Comparison of ENCODE assay signal across 7 mouse cellular contexts in genomic region chr13:41605099-41606010, GRCm38 (mm10). TPM values are rescaled to one million over a fixed set of nuclear protein-coding genes. Genes with fewer than 3 reads are reported as not detected.
A peak's percentile ranks its signal among the peaks of the same experiment; 100 is the strongest.
DNase-seq lines count a peak whose midpoint lies in the region; ATAC-seq and TF ChIP-seq lines count a peak whose summit lies in the region.

Gene Tmem170b (plus strand): TSS chr13:41605907.

- intact Hi-C loops in left cerebral cortex, postnatal 4 days (cut with DNase I), result no loop called here

- 1% methylated on average over 87 of the region's 87 CpGs for WGBS in embryonic facial prominence, embryonic 10.5 days
- under 1% methylated on average over 59 of the region's 87 CpGs for WGBS in intestine, postnatal 0 days
- WGBS in midbrain, embryonic 12.5 days, result 1% methylated on average over 54 of the region's 87 CpGs
- WGBS in small intestine, adult 2 months, result under 1% methylated on average over 67 of the region's 87 CpGs

- H3K4me2 ChIP-seq in intestine, postnatal 0 days (replicated peaks; ENCODE audit: low read depth), result peak within 1 kb of the TSS; percentile 87
- H3K4me2 ChIP-seq in midbrain, embryonic 12.5 days (replicated peaks), result peak within 1 kb of the TSS; percentile 66

- no peak for TF ChIP-seq CTCF in intestine, postnatal 0 days (IDR thresholded peaks at IDR 0.05; ENCODE audit: low read depth)
- TF ChIP-seq CTCF in small intestine, adult 2 months (IDR thresholded peaks at IDR 0.05; ENCODE audit: extremely low read depth, insufficient read length, insufficient replicate concordance, low read depth, low read length), result no peak

- peak; percentile 63 for TF ChIP-seq POLR2A in small intestine, adult 2 months (IDR thresholded peaks at IDR 0.05; ENCODE audit: low read depth, low read length)

- H3K27ac ChIP-seq in embryonic facial prominence, embryonic 10.5 days (replicated peaks), result peak within 1 kb of the TSS; percentile 94
- H3K27ac ChIP-seq in intestine, postnatal 0 days (ENCODE audit: low read depth, low read length), result peak within 1 kb of the TSS; percentile 99
- H3K27ac ChIP-seq in midbrain, embryonic 12.5 days (replicated peaks), result peak within 1 kb of the TSS; percentile 91
- peak within 1 kb of the TSS; percentile 91 for H3K27ac ChIP-seq in small intestine, adult 2 months (ENCODE audit: insufficient read depth, low read depth, low read length)

- DNase-seq in adrenal gland, postnatal 10 days, result peak; percentile 97
- peak; percentile 100 for DNase-seq in embryonic facial prominence, embryonic 10.5 days (ENCODE audit: low spot score)
- peak; percentile 77 for DNase-seq in gonadal fat pad, adult 2 months (ENCODE audit: low read depth)
- DNase-seq in left cerebral cortex, postnatal 4 days, result peak; percentile 97

- H3K9ac ChIP-seq in intestine, postnatal 0 days (ENCODE audit: low read depth, low read length), result peak within 1 kb of the TSS; percentile 96
- peak within 1 kb of the TSS; percentile 96 for H3K9ac ChIP-seq in midbrain, embryonic 12.5 days (replicated peaks)

- H3K4me1 ChIP-seq in embryonic facial prominence, embryonic 10.5 days, result peaks cover 20% of the 10 kb centered on the region
- 0 out of 2 replicates have a peak, but pooled peaks cover 3% of the 10 kb centered on the region for H3K4me1 ChIP-seq in intestine, postnatal 0 days (replicated peaks; ENCODE audit: control insufficient read depth, insufficient read depth, low read length)
- H3K4me1 ChIP-seq in midbrain, embryonic 12.5 days, result peaks cover 21% of the 10 kb centered on the region
- H3K4me1 ChIP-seq in small intestine, adult 2 months (ENCODE audit: control insufficient read depth, insufficient read depth, insufficient read length, low read length), result no peaks in the 10 kb centered on the region

- peak within 1 kb of the TSS; percentile 95 for H3K4me3 ChIP-seq in embryonic facial prominence, embryonic 10.5 days
- H3K4me3 ChIP-seq in intestine, postnatal 0 days (ENCODE audit: low read depth, low read length), result peak within 1 kb of the TSS; percentile 92
- H3K4me3 ChIP-seq in midbrain, embryonic 12.5 days, result peak within 1 kb of the TSS; percentile 98
- peak within 1 kb of the TSS; percentile 99 for H3K4me3 ChIP-seq in small intestine, adult 2 months (ENCODE audit: low read depth, low read length)

- peak; percentile 95 for ATAC-seq in intestine, postnatal 0 days
- ATAC-seq in midbrain, embryonic 12.5 days (ENCODE audit: low FRiP score, low read depth), result peak; percentile 98

- no peaks in the 10 kb centered on the region for H3K27me3 ChIP-seq in embryonic facial prominence, embryonic 10.5 days (replicated peaks; ENCODE audit: low read depth, poor library complexity, severe bottlenecking)
- H3K27me3 ChIP-seq in intestine, postnatal 0 days (replicated peaks; ENCODE audit: control insufficient read depth, insufficient read depth, low read length), result no peaks in the 10 kb centered on the region
- H3K27me3 ChIP-seq in midbrain, embryonic 12.5 days, result no peaks in the 10 kb centered on the region
- H3K27me3 ChIP-seq in small intestine, adult 2 months (ENCODE audit: control insufficient read depth, insufficient read depth, low read length), result no peaks in the 10 kb centered on the region

- no peaks in the 10 kb centered on the region for H3K9me3 ChIP-seq in embryonic facial prominence, embryonic 10.5 days
- H3K9me3 ChIP-seq in intestine, postnatal 0 days (ENCODE audit: control insufficient read depth), result no peaks in the 10 kb centered on the region
- no peaks in the 10 kb centered on the region for H3K9me3 ChIP-seq in midbrain, embryonic 12.5 days

- no peaks in the 10 kb centered on the region for H3K36me3 ChIP-seq in embryonic facial prominence, embryonic 10.5 days (replicated peaks)
- H3K36me3 ChIP-seq in intestine, postnatal 0 days (ENCODE audit: control insufficient read depth, insufficient read depth), result no peaks in the 10 kb centered on the region
- no peaks in the 10 kb centered on the region for H3K36me3 ChIP-seq in midbrain, embryonic 12.5 days
- no peaks in the 10 kb centered on the region for H3K36me3 ChIP-seq in small intestine, adult 2 months (ENCODE audit: control insufficient read depth, insufficient read depth, low read length)

RNA-seq across cellular contexts. Expression of gene Tmem170b, which starts in this region (rescaled TPM):
- total RNA-seq in adrenal gland, postnatal 10 days (2021), result 10 to 100 TPM; 23.6 TPM
- polyA plus RNA-seq in embryonic facial prominence, embryonic 10.5 days (2016; fragmentation: Nextera tagmentation; extraction: Ambion mirVana), result 9.9 and 10.2 TPM in 2 replicates
- 3.8 and 6.5 TPM in 2 replicates for polyA plus RNA-seq in gonadal fat pad, adult 2 months (2012; rRNA removed)
- polyA plus RNA-seq in intestine, postnatal 0 days (2015; fragmentation: Nextera tagmentation; extraction: Ambion mirVana), result 7.7 and 8.9 TPM in 2 replicates
- 10 to 100 TPM; 99.4 to 99.5 TPM for total RNA-seq in left cerebral cortex, postnatal 4 days (2021)
- polyA plus RNA-seq in midbrain, embryonic 12.5 days (2016; fragmentation: Nextera tagmentation; extraction: Ambion mirVana), result 26.6 and 29.4 TPM in 2 replicates
- polyA plus RNA-seq in small intestine, adult 2 months (2012; rRNA removed), result 1.7 and 5.3 TPM in 2 replicates

Comparison
In these comparisons a context has a peak if more than half of its experiments do, and no peak if none do; other contexts are left out.
1. Peak in every context shown above with its lines: DNase-seq, ATAC-seq, H3K4me3 ChIP-seq and H3K27ac ChIP-seq.
2. RNA of gene Tmem170b (total RNA-seq): 99.4 to 99.5 TPM in left cerebral cortex, postnatal 4 days; 23.6 TPM in adrenal gland, postnatal 10 days; every median in the first group is over 4 times any median in the second.